Mouse (Mus musculus) midbrain, embryonic 14.5 days (tissue): ENCODE results near the gene Aqp11. TPM values are rescaled to one million over a fixed set of nuclear protein-coding genes. Genes with fewer than 3 reads are reported as not detected.

Experiments used
- ATAC-seq: fragments of 200-750 bp; cut with Nextera tagmentation; 2 replicates; pipeline ENCODE4 v1.8.0; 2017; ENCODE audit warnings: moderate number of reproducible peaks, moderate library complexity; ENCODE audit not compliant: low FRiP score, low TSS enrichment
- DNase-seq: peaks from one replicate; pipeline ENCODE4 v3.0.0-alpha.2; 2015
- H3K27ac ChIP-seq: fragments of 300-500 bp; sonication (generic); replicated peaks from 2 replicates; pipeline ENCODE4 v1.5.1; 2014; ENCODE audit warnings: mild to moderate bottlenecking, low read depth, low read length, moderate library complexity
- H3K27me3 ChIP-seq: fragments of 300-500 bp; sonication (generic); 2 replicates; pipeline ENCODE4 v1.6.1; 2014; ENCODE audit warnings: low read length, control low read depth, mixed read lengths; ENCODE audit not compliant: control insufficient read depth, insufficient read depth
- H3K36me3 ChIP-seq: fragments of 300-500 bp; sonication (generic); 2 replicates; pipeline ENCODE4 v1.6.1; 2014; ENCODE audit warnings: low read length, control low read depth; ENCODE audit not compliant: control insufficient read depth, insufficient read depth
- H3K4me1 ChIP-seq: fragments of 300-500 bp; sonication (generic); 2 replicates; pipeline ENCODE4 v1.6.1; 2014; ENCODE audit warnings: mild to moderate bottlenecking, antibody characterized with exemption, low read length, control low read depth; ENCODE audit not compliant: control insufficient read depth, insufficient read depth
- H3K4me2 ChIP-seq: fragments of 300-500 bp; sonication (generic); 2 replicates; pipeline ENCODE4 v1.6.1; 2014; ENCODE audit warnings: mild to moderate bottlenecking, low read length, moderate library complexity
- H3K4me3 ChIP-seq: fragments of 300-500 bp; sonication (generic); replicated peaks from 2 replicates; pipeline ENCODE4 v1.5.1; 2014; ENCODE audit warnings: low read depth, low read length
- H3K9ac ChIP-seq: fragments of 300-500 bp; sonication (generic); replicated peaks from 2 replicates; pipeline ENCODE4 v1.6.1; 2014; ENCODE audit warnings: mild to moderate bottlenecking, low read length, moderate library complexity
- H3K9me3 ChIP-seq: fragments of 300-500 bp; sonication (generic); 2 replicates; pipeline ENCODE4 v1.6.1; 2016; ENCODE audit warnings: low read length, control low read depth, mixed read lengths; ENCODE audit not compliant: control insufficient read depth
- whole genome bisulfite sequencing: fragments of 180-500 bp; shearing (Covaris S2); extraction: QIAGEN DNeasy Blood & Tissue Kit; methylation state at CpG from one replicate; pipeline ENCODE4 v1.1.7; 2014; 5-methylcytosine and 5-hydroxymethylcytosine counted together
- polyA plus RNA-seq: library from polyadenylated mRNA; unstranded; fragments of >200 nt; fragmentation: Nextera tagmentation; extraction: Ambion mirVana; gene quantifications from 2 replicates; pipeline ENCODE4 v1.2.1, GENCODE M21; 2014

The Aqp11 gene
- polyA plus RNA-seq, 1 experiment from 2014 or later, result 18.5 TPM

DNA sequence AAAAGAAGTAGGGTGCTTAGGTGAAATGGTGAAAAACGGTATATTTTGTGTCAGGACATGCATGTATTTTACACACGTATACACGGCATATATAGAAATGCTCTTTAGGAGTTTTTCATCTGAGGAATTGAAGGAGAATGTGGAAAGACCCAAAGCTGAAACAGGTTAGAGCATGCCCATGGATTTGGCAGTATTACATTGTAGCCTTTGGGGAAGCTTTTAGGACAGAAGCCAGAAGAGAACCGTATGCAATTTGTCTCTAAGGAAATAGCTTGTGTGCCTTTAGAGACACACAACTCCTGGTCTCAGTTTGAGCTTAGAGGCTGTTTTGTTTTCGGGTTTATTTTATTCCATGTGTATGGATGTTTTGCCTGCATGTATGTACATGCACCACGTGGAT is 37.0 kb downstream of the Aqp11 start:
- Histone ChIP-seq H3K4me3 (no peak overlapping the region), H3K27me3 (no peaks in the 10 kb centered on the region), H3K36me3 (peaks cover 10% of the 10 kb centered on the region; the same call in 1 of the 2 replicates), H3K4me2 (no peak overlapping the region), H3K9me3 (no peaks in the 10 kb centered on the region), H3K4me1 (peaks cover 7% of the 10 kb centered on the region; the same call in 1 of the 2 replicates), H3K27ac (no peak overlapping the region), H3K9ac (no peak overlapping the region)
- ATAC-seq (no peak), DNase-seq (no peak)
- WGBS, result 88% methylated on average over 6 of the region's 6 CpGs

DNA sequence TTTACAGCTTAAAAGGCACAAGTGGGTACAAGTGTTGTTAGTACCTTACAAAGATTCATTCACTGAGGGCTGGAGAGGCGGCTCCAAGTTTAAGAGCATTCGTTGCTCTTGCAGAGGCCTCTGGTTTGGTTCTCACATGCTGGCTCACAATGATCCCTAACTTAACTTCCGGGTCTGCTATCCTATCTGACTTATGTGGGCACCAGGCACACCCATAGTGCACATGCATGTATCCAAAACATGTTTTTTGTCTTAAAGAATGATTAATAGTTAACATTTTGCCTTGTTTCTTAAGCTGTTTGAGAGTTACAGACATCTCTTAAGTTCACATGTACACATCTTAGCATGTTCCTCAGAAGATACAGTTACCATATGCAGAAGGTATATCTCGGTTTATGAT is 37.9 kb downstream of the Aqp11 start:
- no peak overlapping the region for H3K4me2 ChIP-seq
- 0 out of 2 replicates have a peak, but pooled peaks cover 6% of the 10 kb centered on the region for H3K36me3 ChIP-seq
- H3K27ac ChIP-seq, result no peak overlapping the region
- no peak overlapping the region for H3K4me3 ChIP-seq
- no peak for ATAC-seq
- H3K9me3 ChIP-seq, result no peaks in the 10 kb centered on the region
- no peaks in the 10 kb centered on the region for H3K27me3 ChIP-seq
- no peak overlapping the region for H3K9ac ChIP-seq
- peaks cover 11% of the 10 kb centered on the region; the same call in 1 of the 2 replicates for H3K4me1 ChIP-seq
- 95% methylated on average over 4 of the region's 4 CpGs for WGBS
- DNase-seq, result no peak

DNA sequence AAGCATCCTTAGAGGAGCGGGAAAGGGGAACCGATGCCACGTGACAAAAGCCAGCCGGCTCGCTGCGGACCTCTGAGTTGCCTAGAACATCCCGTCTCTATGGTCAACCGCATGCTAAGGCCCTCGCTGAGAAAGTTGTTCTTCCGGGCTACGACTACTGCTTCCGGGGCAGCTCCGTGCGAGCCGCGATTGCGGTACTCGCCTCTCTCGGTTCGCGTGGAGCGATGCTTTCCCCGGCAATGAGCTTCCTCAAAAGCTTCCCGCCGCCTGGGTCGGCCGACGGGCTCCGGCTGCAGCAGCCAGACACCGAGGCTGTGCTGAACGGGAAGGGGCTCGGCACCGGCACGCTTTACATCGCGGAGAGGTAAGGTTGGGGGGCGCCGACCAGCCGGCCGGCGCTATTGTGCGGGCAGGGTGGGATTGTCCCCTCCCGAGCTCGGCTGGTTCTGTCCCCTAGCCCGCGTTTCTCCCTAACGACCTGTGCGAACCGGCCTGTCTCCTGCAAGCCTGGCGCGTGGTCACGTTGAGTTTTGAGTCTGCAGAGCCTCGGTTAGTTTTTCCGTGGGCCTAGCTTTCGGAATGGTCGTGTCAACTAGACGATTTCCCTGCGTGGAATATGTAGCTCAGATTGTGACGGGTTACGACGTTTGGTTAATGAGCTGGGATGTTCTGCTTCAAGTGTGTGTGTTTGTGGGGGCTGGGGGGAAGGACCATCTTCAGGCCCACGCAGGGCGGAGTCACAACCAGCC is 41.4 kb downstream of the Aqp11 start, which contains the start of gene Clns1a:
TSS of gene Clns1a (plus strand) at position 129 of the 749 bp plus-strand sequence.
- peak; percentile 98 for ATAC-seq
- peak within 1 kb of the TSS; percentile 77 for H3K4me2 ChIP-seq
- peak within 1 kb of the TSS; percentile 84 for H3K9ac ChIP-seq
- under 1% methylated on average over 63 of the region's 63 CpGs for WGBS
- H3K27me3 ChIP-seq, result no peaks in the 10 kb centered on the region
- peaks cover 11% of the 10 kb centered on the region; the same call in 1 of the 2 replicates for H3K4me1 ChIP-seq
- peak within 1 kb of the TSS; percentile 99 for H3K4me3 ChIP-seq
- 0 out of 2 replicates have a peak, but pooled peaks cover 6% of the 10 kb centered on the region for H3K36me3 ChIP-seq
- no peaks in the 10 kb centered on the region for H3K9me3 ChIP-seq
- DNase-seq, result peak; percentile 97
- H3K27ac ChIP-seq, result peak within 1 kb of the TSS; percentile 81

DNA sequence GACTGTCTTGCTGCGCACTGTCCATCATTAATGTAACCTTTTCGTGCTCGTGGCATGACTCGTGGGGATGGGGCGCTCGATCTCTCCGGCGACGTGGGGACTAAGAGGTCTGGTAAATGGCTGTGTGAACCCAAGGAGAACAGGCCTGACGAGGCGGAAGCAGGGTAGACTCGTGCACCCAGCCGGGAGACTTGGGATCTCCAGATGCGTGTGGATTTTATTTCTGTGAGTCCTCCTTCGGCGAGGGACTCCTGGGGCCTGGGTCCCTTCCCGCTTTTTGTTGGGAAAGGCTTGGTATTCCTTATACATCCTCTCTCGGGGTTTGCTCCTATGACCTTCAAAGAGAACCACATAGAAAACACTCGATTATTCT is 42.0 kb downstream of the Aqp11 start:
- Histone ChIP-seq H3K27me3 (no peaks in the 10 kb centered on the region), H3K9me3 (no peaks in the 10 kb centered on the region), H3K4me1 (peaks cover 11% of the 10 kb centered on the region; the same call in 1 of the 2 replicates), H3K36me3 (0 out of 2 replicates have a peak, but pooled peaks cover 6% of the 10 kb centered on the region), H3K27ac (peak overlapping the region; percentile 81), H3K4me2 (peak overlapping the region; percentile 77), H3K4me3 (peak overlapping the region; percentile 99), H3K9ac (peak overlapping the region; percentile 84)
- 32% methylated on average over 19 of the region's 19 CpGs for WGBS
- no peak for DNase-seq
- peak; percentile 80 for ATAC-seq

DNA sequence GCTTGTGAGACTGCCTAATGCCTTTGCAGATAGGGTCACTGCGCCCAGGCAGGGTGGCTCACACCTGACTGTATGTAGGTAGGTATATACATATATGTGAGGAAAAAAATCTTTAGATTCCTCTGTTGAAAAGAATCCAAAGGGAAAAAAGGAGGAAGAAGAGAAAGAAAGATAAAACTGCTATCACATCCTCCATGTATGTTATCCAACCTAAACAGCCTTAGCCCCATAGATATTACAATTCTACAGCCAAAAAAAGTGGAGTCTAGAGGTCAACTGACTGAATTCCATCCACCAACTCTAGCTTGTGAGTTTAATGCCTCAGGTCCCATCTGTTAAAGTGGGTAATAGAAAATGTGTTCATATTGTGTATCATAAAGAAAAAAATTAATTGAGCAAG is 42.6 kb downstream of the Aqp11 start:
- no peak overlapping the region for H3K27ac ChIP-seq
- H3K4me1 ChIP-seq, result peaks cover 11% of the 10 kb centered on the region; the same call in 1 of the 2 replicates
- H3K9me3 ChIP-seq, result no peaks in the 10 kb centered on the region
- 98% methylated on average over 1 of the region's 1 CpGs for WGBS
- no peaks in the 10 kb centered on the region for H3K27me3 ChIP-seq
- H3K36me3 ChIP-seq, result 0 out of 2 replicates have a peak, but pooled peaks cover 6% of the 10 kb centered on the region
- no peak overlapping the region for H3K9ac ChIP-seq
- no peak for DNase-seq
- no peak for ATAC-seq
- peak overlapping the region; percentile 77 for H3K4me2 ChIP-seq
- peak overlapping the region; percentile 99; the same call in 1 of the 2 replicates for H3K4me3 ChIP-seq

DNA sequence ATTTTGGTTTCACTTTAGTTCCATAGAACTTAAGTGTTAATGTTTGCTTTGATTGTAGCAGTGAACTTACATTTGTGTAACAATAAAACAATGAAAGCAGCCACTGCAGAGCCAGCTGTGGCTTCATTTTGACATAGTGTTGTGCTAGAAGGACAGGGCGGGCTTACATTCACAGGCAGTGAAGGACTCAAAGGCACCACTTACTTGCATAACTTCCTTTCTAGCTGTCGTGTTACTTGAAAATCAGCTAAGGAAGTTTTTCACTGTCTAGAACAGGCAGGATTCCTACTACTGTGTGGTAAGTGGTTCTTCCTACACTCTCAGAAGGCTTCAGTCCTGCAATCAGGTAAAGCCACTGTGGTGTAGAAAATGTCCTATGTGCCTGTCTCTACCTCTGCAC is 50.3 kb downstream of the Aqp11 start:
- no peak overlapping the region for H3K4me2 ChIP-seq
- H3K4me3 ChIP-seq, result no peak overlapping the region
- 87% methylated on average over 2 of the region's 2 CpGs for WGBS
- H3K36me3 ChIP-seq, result peaks cover 37% of the 10 kb centered on the region
- DNase-seq (no peak), ATAC-seq (no peak)
- no peaks in the 10 kb centered on the region for H3K9me3 ChIP-seq
- H3K4me1 ChIP-seq, result no peaks in the 10 kb centered on the region
- no peaks in the 10 kb centered on the region for H3K27me3 ChIP-seq
- H3K9ac ChIP-seq, result no peak overlapping the region
- no peak overlapping the region for H3K27ac ChIP-seq

DNA sequence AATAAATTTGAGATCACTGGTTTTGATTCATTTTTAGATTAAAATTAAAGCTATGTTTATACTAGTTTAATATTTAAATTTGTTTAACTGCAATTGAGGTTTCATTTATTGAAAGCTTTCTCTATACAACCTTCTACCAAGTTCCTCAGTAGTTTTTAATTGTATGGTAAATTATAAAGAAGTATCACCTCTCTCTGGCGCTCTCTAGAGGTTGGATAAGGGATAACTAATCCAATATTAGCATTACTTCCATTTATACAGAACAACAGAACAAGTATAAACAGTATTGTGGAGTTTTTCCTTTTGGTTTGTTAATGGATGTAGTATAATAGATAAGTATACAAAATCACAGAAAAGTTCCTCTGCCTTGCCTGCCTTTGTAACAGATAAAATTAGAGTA is 58.9 kb downstream of the Aqp11 start:
- H3K27ac ChIP-seq, result no peak overlapping the region
- H3K4me3 ChIP-seq, result no peak overlapping the region
- H3K4me2 ChIP-seq, result no peak overlapping the region
- H3K36me3 ChIP-seq, result peaks cover 65% of the 10 kb centered on the region
- no peaks in the 10 kb centered on the region for H3K9me3 ChIP-seq
- H3K4me1 ChIP-seq, result no peaks in the 10 kb centered on the region
- WGBS, result 24% methylated on average over 1 of the region's 1 CpGs
- no peak overlapping the region for H3K9ac ChIP-seq
- no peaks in the 10 kb centered on the region for H3K27me3 ChIP-seq
- peak; percentile 77 for DNase-seq
- no peak for ATAC-seq
